Mouse (Mus musculus): Measurements from ENCODE around the gene Prrc2a.

DNA sequence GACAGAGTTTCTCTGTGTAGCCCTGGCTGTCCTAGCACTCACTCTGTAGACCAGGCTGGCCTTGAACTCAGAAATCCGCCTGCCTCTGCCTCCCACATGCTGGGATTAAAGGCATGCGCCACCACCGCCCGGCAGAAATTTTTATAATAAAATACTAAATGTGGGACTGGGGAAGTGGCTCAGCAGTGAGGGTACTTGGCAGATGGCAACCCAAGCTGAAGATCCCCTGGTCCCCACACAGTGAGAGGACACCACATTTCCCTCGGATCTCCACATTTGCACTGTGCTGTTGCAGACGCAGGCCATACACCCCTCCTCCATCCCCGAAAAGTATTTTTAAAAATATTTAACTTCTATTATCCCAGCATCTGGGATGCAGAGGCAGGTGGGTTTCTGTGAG is 31.2 kb downstream of the Prrc2a start:
- TF ChIP-seq POLR2A (IDR thresholded peaks at IDR 0.05; ENCODE audit: borderline replicate concordance, low read depth, low read length), result no peak
- TF ChIP-seq CTCF (IDR thresholded peaks at IDR 0.05; ENCODE audit: low read depth, low read length), result no peak
